Mouse (Mus musculus): ENCODE measurements at regions not wholly inside any gene's neighbourhood (a gene's known extent, or its start where the extent isn't known, plus 50 kb on each side); places are given as distances from the start of the nearest gene placed in this dataset.

- no peak for DNase-seq (ENCODE audit: low read depth)
These were observed 51.7 kb upstream of the Ankrd34c start for GRCm38 (mm10) chr9:89789926-89790325.

- no peak for DNase-seq (ENCODE audit: low read depth)
These were observed 50.4 kb upstream of the Ankrd34c start for GRCm38 (mm10) chr9:89788651-89789050.

Measured in NIH3T3 (cell line).